In the genomic region with DNA sequence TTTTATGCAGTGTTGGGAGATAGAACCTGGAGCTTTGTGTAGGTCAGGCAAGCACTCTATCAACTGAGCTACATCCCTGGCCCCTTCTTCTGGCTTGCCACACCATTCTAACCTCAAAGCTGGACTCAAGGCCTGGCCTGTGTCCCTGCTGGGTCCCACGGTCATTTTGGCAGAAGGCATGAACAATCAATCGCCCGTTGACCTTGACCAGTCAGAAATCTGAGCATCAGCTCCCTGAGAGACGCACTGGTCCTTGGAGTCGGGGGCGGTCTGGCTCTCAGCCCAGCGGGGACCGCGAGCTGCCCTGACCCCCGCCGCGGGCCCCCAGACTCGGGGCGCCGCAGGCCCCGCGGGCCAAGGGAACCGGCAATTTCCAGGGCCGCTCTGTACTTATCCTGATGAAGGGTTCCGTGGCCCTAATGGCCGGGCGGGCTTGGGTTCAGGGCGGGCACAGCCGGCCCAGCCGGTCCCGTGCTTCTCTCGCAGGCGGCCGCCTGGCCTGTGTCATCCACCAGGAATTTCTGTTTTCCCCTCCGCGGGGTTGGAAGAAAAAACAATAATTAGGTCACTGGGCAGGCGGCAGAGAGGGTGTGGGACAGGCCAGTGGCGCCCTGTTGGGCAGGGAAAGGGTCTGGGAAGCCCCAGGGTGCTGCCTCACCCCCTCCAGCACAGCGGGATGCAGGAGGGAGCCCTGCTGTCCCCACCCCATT, we compare ENCODE assay signal across 8 mouse cellular contexts.
DNase-seq lines count a peak whose midpoint lies in the region; TF ChIP-seq lines count a peak whose summit lies in the region.

No protein-coding gene starts in this region.

- WGBS in small intestine, adult 2 months, result 21% methylated on average over 34 of the region's 34 CpGs

- H3K4me3 ChIP-seq in small intestine, adult 2 months (ENCODE audit: low read depth, low read length), result peak overlapping the region; percentile 16; the same call in 1 of the 2 replicates

- DNase-seq in adrenal gland, adult 8-10 months, result peak; percentile 93
- DNase-seq in embryo, embryonic 9.5 days (ENCODE audit: extremely low spot score), result peak; percentile 46
- peak; percentile 64 to 65 for DNase-seq in heart, adult 9 months (ENCODE audit: low spot score in 2 of 2)
- DNase-seq in kidney, adult 8-10 months, result peak; percentile 36 to 50
- DNase-seq in lung, postnatal 10 days, result peak; percentile 86
- DNase-seq in thymus, postnatal 0 days (ENCODE audit: low spot score), result no peak
- DNase-seq in layer of hippocampus, adult 18-20 months (ENCODE audit: low spot score in 2 of 2), result no peak

- H3K4me1 ChIP-seq in small intestine, adult 2 months (ENCODE audit: control insufficient read depth, insufficient read depth, insufficient read length, low read length), result no peaks in the 10 kb centered on the region

- H3K36me3 ChIP-seq in small intestine, adult 2 months (ENCODE audit: control insufficient read depth, insufficient read depth, low read length), result no peaks in the 10 kb centered on the region

- TF ChIP-seq CTCF in small intestine, adult 2 months (IDR thresholded peaks at IDR 0.05; ENCODE audit: extremely low read depth, insufficient read length, insufficient replicate concordance, low read depth, low read length), result no peak

- peak overlapping the region; percentile 54 for H3K27ac ChIP-seq in small intestine, adult 2 months (ENCODE audit: insufficient read depth, low read depth, low read length)

- H3K27me3 ChIP-seq in small intestine, adult 2 months (ENCODE audit: control insufficient read depth, insufficient read depth, low read length), result 0 out of 2 replicates have a peak, but pooled peaks cover 12% of the 10 kb centered on the region

- TF ChIP-seq POLR2A in small intestine, adult 2 months (IDR thresholded peaks at IDR 0.05; ENCODE audit: low read depth, low read length), result no peak; the same call in 1 of the 2 replicates

Comparison
In these comparisons a context has a peak if more than half of its experiments do, and no peak if none do; other contexts are left out.
1. DNase-seq: peak in adrenal gland, adult 8-10 months (single experiment), embryo, embryonic 9.5 days (single experiment), heart, adult 9 months (2 of 2), kidney, adult 8-10 months (2 of 2) and lung, postnatal 10 days (single experiment); none in thymus, postnatal 0 days (single experiment) and layer of hippocampus, adult 18-20 months (0 of 2).